Mouse (Mus musculus) B cell, adult 67 days (primary cell): Measurements from ENCODE around the gene Herc2. TPM values are rescaled to one million over a fixed set of nuclear protein-coding genes. Genes with fewer than 3 reads are reported as not detected.

ENCODE experiments used
- total RNA-seq, 2 experiments: library from RNA; stranded (reverse); gene quantifications; 4 replicates each; pipeline ENCODE4 v1.2.4; 2023

The Herc2 gene
- 10 to 100 TPM; 85.5 to 90.3 TPM for total RNA-seq

DNA sequence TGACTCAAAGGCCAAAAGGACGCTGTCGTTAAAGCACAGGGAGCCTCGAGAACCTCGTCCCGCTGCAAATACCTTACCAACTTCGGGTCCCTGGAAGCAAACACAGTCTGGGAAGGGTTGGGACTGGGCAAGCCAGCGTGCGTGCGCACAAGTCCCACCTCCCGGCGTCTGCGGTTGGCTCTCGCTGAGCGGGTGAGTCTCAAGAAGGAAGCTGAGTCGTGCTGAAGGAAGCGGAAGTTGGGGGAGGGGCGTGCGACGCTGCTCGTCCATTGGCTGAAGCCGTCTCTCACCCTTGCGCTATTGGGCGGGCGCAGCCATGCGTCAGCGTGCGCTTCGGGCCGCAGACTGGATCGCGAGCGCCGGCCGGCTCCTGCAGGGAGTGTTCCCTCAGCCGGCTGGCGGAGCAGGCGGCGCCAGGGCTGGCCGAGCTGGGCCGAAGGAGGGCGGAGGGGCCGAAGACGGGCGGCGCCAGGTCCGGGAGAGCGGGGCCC lies at the start of gene Herc2:
Herc2 (plus strand) TSS at position 366 of the 491 bp plus-strand sequence.

DNA sequence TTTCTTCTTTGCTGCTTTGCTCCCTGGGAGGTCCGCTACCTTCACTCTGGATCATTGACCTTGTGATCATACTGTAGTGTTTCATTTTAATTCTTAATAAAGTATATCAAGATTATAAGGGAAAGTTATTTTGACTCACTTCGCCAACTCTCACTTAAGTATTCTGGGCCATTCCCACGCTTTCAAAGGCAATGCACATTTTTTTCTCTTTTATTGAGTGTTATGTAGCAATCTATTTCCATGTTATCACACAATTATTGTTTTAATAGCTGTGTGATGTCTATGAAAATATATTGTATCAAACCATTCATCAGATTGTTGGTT lies 30.1 kb upstream of the Herc2 start, which contains the start of gene Nipa1:
Nipa1 (minus strand) TSS at position 25 of the 324 bp plus-strand sequence.

GRCm38 (mm10) chr7:56239543-56239942 lies 189.5 kb downstream of the Herc2 start, which contains the start of gene Oca2:
Gene Oca2, plus strand, starts transcription at chr7:56239760.

Other genes with a start within 250 kb of the Herc2 start
- gene Cyfip1, start 208.5 kb upstream of the Herc2 start, total RNA-seq = 10 to 100 TPM; 47.2 to 60.5 TPM
- 10 to 100 TPM; 41.4 to 43.5 TPM for gene Nipa2, start 87.7 kb upstream of the Herc2 start, total RNA-seq
- under 1 TPM in 1 of 2 experiments, not detected in 1; 0.17 TPM for gene Nipa1, start 30.2 kb upstream of the Herc2 start, total RNA-seq
- gene Oca2, start 189.6 kb downstream of the Herc2 start, total RNA-seq = not detected